In the genomic region with DNA sequence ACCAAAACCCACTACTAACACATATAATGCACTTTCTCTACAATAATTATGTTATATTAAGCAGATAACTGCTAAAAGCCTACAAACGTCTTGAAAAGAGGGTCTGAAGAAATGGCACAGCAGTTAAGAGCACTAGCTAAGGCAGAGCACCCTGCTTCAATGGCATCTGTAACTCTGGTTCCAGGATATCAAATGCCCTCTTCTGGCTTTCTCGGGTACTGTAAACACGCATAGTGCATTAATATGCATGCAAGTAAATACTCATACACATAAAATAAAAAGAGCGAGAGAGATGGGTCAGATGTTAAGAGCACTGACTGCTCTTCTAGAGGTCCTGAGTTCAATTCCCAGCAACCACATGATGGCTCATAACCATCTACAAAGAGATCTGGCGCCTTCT, we compare ENCODE assay signal across 14 mouse cellular contexts. TPM values are rescaled to one million over a fixed set of nuclear protein-coding genes. Genes with fewer than 3 reads are reported as not detected.
DNase-seq lines count a peak whose midpoint lies in the region; ATAC-seq and TF ChIP-seq lines count a peak whose summit lies in the region.
"Had no signal": no experiment of that assay in that cellular context is flagged by ENCODE, and none has a peak within 500 bp of the region (broad histone marks: within the 10 kb centered on the region; RNA-seq: fewer than 3 reads in every experiment).

No protein-coding gene starts in this region.

- no peaks in the 10 kb centered on the region for H3K27me3 ChIP-seq in CH12.LX (replicated peaks)
- H3K27me3 ChIP-seq: neural tube, embryonic 13.5 days had no signal

- H3K4me3 ChIP-seq in layer of hippocampus, adult 2 months = no peak overlapping the region
- H3K4me3 ChIP-seq in CH12.LX (replicated peaks in 1 of 3; ENCODE audit: low read depth in 2 of 3, low read length in 2 of 3, poor library complexity in 1 of 3) = no peak overlapping the region
- H3K4me3 ChIP-seq: neural tube, embryonic 13.5 days had no signal

- H3K4me2 ChIP-seq in CH12.LX (ENCODE audit: insufficient read depth, low read depth, poor library complexity, severe bottlenecking) = no peak overlapping the region
- H3K4me2 ChIP-seq: neural tube, embryonic 13.5 days had no signal

- peak; percentile 25 for TF ChIP-seq RAD21 in CH12.LX (IDR thresholded peaks at IDR 0.05; ENCODE audit: low read depth, low read length)

- no peak for ATAC-seq in CD4-positive, CD25-positive, alpha-beta regulatory T cell, adult 4 months

- H3K36me3 ChIP-seq in CH12.LX (replicated peaks in 1 of 2; ENCODE audit: control insufficient read depth in 1 of 2, insufficient read depth in 1 of 2, low read length in 1 of 2) = peaks cover 2 to 14% of the 10 kb centered on the region in 2 experiments

- H3K9ac ChIP-seq in CH12.LX (ENCODE audit: insufficient read depth, low read depth) = no peak overlapping the region
- H3K9ac ChIP-seq: neural tube, embryonic 13.5 days had no signal

- dilution Hi-C loops in CH12.LX (cut with MboI; ENCODE audit: extremely low pct_ligation_motif_present, extremely low pct_unique_long_range_greater_than_20kb, low sequenced_read_pairs) = no loop called here

- DNase-seq in CD4-positive, CD25-positive, alpha-beta regulatory T cell, adult 2 months (ENCODE audit: low read depth, low spot score) = peak; percentile 60
- DNase-seq in layer of hippocampus, adult 2 months (ENCODE audit: low spot score in 2 of 2) = no peak
- no peak for DNase-seq in layer of hippocampus, postnatal 14 days (ENCODE audit: low spot score in 2 of 2)
- no peak for DNase-seq in CH12.LX (ENCODE audit: extremely low read depth)
- peak; percentile 24 for DNase-seq in forelimb bud, embryonic 11.5 days (ENCODE audit: low read depth, low spot score)
- DNase-seq in spleen, postnatal 14 days (ENCODE audit: low spot score in 2 of 2) = no peak
- no peak for DNase-seq in ovary, postnatal 36 days (ENCODE audit: low spot score)
- DNase-seq: gastrocnemius, postnatal 14 days; heart, postnatal 36 days; kidney, postnatal 4 days; lung, postnatal 4 days; spleen, adult 18-20 months had no signal

- TF ChIP-seq POLR2A in CH12.LX (IDR thresholded peaks at IDR 0.05; ENCODE audit: low read depth, low read length) = no peak

- H3K9me3 ChIP-seq in CH12.LX (replicated peaks; ENCODE audit: low read length) = no peaks in the 10 kb centered on the region
- H3K9me3 ChIP-seq: neural tube, embryonic 13.5 days had no signal

- H3K79me2 ChIP-seq in CH12.LX (replicated peaks; ENCODE audit: control insufficient read depth, extremely low read depth, insufficient read depth, poor library complexity, severe bottlenecking) = peaks cover 33% of the 10 kb centered on the region

- no peak for TF ChIP-seq EP300 in CH12.LX (IDR thresholded peaks at IDR 0.05; ENCODE audit: low read length)

- peak overlapping the region; percentile 46; the same call in 1 of the 2 replicates for H3K27ac ChIP-seq in layer of hippocampus, adult 2 months
- H3K27ac ChIP-seq in CH12.LX (ENCODE audit: insufficient read depth, low read depth) = no peak overlapping the region
- H3K27ac ChIP-seq: neural tube, embryonic 13.5 days had no signal

- peak; percentile 41 for TF ChIP-seq CTCF in layer of hippocampus, adult 2 months (conservative IDR thresholded peaks at IDR 0.05)
- peak in 1 of 2 experiments; percentile 36; a peak in 2 of 4 replicates for TF ChIP-seq CTCF in CH12.LX (conservative IDR thresholded peaks at IDR 0.05 in 1 of 2, IDR thresholded peaks at IDR 0.05 in 1 of 2; ENCODE audit: low read depth in 2 of 2, low read length in 2 of 2)

- in situ Hi-C loops in CH12.LX (cut with MboI; ENCODE audit: low pct_ligation_motif_present, low pct_unique_long_range_greater_than_20kb, low sequenced_read_pairs) = no loop called here

- H3K4me1 ChIP-seq in CH12.LX (ENCODE audit: control insufficient read depth in 1 of 2, insufficient read depth in 2 of 2) = peaks cover 7 to 48% of the 10 kb centered on the region in 2 experiments

TF ChIP-seq in CH12.LX, 34 proteins besides CTCF, POLR2A, EP300 and RAD21:
- TF ChIP-seq MAZ (IDR thresholded peaks at IDR 0.05; ENCODE audit: low read depth, low read length) = no peak
- TF ChIP-seq SMC3 (IDR thresholded peaks at IDR 0.05; ENCODE audit: low read depth, low read length) = peak; percentile 20

RNA-seq across cellular contexts. Expression of a gene that starts 17.0 kb away (rescaled TPM):
- 10 to 100 TPM; 33.8 to 39.6 TPM for polyA plus RNA-seq in CD4-positive, CD25-positive, alpha-beta regulatory T cell, adult 4 months (2017; shearing (Covaris generic))
- 10 to 100 TPM; 51.3 to 62.7 TPM for total RNA-seq in layer of hippocampus, adult 2 months (2021)
- 10 to 100 TPM; 63.7 to 67.7 TPM for total RNA-seq in layer of hippocampus, postnatal 14 days (2021)
- 42.3 and 43.5 TPM in 2 replicates for total RNA-seq in CH12.LX (2012; rRNA removed)
- total RNA-seq in CH12.LX (2014; rRNA removed) = 41.7 and 49.5 TPM in 2 replicates
- polyA plus RNA-seq in CH12.LX (2012; ENCODE audit: insufficient read length, low read depth) = 34.0 and 41.4 TPM in 2 replicates

Comparison
In these comparisons a context has a peak if more than half of its experiments do, and no peak if none do; other contexts are left out.
1. DNase-seq: peak in CD4-positive, CD25-positive, alpha-beta regulatory T cell, adult 2 months (single experiment) and forelimb bud, embryonic 11.5 days (single experiment); none in layer of hippocampus, adult 2 months (0 of 2), layer of hippocampus, postnatal 14 days (0 of 2), CH12.LX (single experiment), spleen, postnatal 14 days (0 of 2) and ovary, postnatal 36 days (single experiment).